Mouse (Mus musculus) olfactory bulb, adult 2 months (tissue): ENCODE data around the gene Scnn1a.

Experiments used
- CTCF ChIP-seq: fragments of 200-500 bp; IDR thresholded peaks from 2 replicates; pipeline ENCODE4 v1.5.1; 2012; ENCODE audit warnings: low read depth, mild to moderate bottlenecking, low read length, moderate library complexity; ENCODE audit not compliant: insufficient read depth
- POLR2A ChIP-seq: fragments of 200-500 bp; IDR thresholded peaks from 2 replicates; pipeline ENCODE4 v1.6.1; 2012; ENCODE audit warnings: mild to moderate bottlenecking, low read depth, low read length, moderate library complexity; ENCODE audit not compliant: insufficient read depth

GRCm38 (mm10) chr6:125351368-125352045 lies 31.0 kb downstream of the Scnn1a start:
- TF ChIP-seq POLR2A (no peak), CTCF (no peak)
